8 mouse cellular contexts compared by ENCODE assay signal in genomic region chr1:126431594-126431993, GRCm38 (mm10).
DNase-seq lines count a peak whose midpoint lies in the region; TF ChIP-seq lines count a peak whose summit lies in the region.

No protein-coding gene starts in this region.

- TF ChIP-seq CTCF in cortical plate, adult 2 months (IDR thresholded peaks at IDR 0.05; ENCODE audit: extremely low read depth, insufficient read depth, low read length), result peak; percentile 55

- intact Hi-C loops in gastrocnemius, postnatal 14 days (cut with DNase I; ENCODE audit: low total_unique reads), result loop anchor here (10.0 kb wide), 1 partner anchor 647 kb away; no protein-coding TSS in a partner anchor

- H3K4me3 ChIP-seq in cortical plate, adult 2 months (ENCODE audit: insufficient read depth, low read length), result no peak overlapping the region

- no peak overlapping the region for H3K27ac ChIP-seq in cortical plate, adult 2 months (ENCODE audit: insufficient read depth, low read length)

- no peaks in the 10 kb centered on the region for H3K4me1 ChIP-seq in cortical plate, adult 2 months (ENCODE audit: control insufficient read depth, insufficient read depth, low read length)

- no peak for TF ChIP-seq POLR2A in cortical plate, adult 2 months (IDR thresholded peaks at IDR 0.05; ENCODE audit: extremely low read depth, insufficient read depth, low read length)

- DNase-seq in 3T3-L1 (ENCODE audit: low read depth, low spot score) (peak; percentile 64), MEL-GATA-1-ER (ENCODE audit: extremely low read depth, low read depth) (peak; percentile 49)
- DNase-seq in gastrocnemius, postnatal 14 days, result peak; percentile 11
- peak; percentile 64 for DNase-seq in kidney, postnatal 14 days
- DNase-seq in lung, adult 18-20 months, result peak; percentile 16 to 56
- peak; percentile 83 to 85 for DNase-seq in right cerebral cortex, adult 2 months (ENCODE audit: low spot score in 2 of 2)
- no peak for DNase-seq in thymus, postnatal 25 days
